Mouse (Mus musculus) thymus, adult 2 months (tissue): ENCODE results near the gene Anapc15-ps.

Experiments
- CTCF ChIP-seq: fragments of 200-500 bp; IDR thresholded peaks from 2 replicates; pipeline ENCODE4 v1.5.1; 2012; ENCODE audit warnings: mild to moderate bottlenecking, control low read depth, low read length, moderate library complexity, borderline replicate concordance; ENCODE audit not compliant: control insufficient read depth, poor library complexity, insufficient read depth; ENCODE audit errors: extremely low read depth
- POLR2A ChIP-seq: fragments of 200-500 bp; IDR thresholded peaks from 2 replicates; pipeline ENCODE4 v1.6.1; 2012; ENCODE audit warnings: mild to moderate bottlenecking, low read length, control low read depth, moderate library complexity; ENCODE audit not compliant: control insufficient read depth, poor library complexity, insufficient read depth; ENCODE audit errors: extremely low read depth

DNA sequence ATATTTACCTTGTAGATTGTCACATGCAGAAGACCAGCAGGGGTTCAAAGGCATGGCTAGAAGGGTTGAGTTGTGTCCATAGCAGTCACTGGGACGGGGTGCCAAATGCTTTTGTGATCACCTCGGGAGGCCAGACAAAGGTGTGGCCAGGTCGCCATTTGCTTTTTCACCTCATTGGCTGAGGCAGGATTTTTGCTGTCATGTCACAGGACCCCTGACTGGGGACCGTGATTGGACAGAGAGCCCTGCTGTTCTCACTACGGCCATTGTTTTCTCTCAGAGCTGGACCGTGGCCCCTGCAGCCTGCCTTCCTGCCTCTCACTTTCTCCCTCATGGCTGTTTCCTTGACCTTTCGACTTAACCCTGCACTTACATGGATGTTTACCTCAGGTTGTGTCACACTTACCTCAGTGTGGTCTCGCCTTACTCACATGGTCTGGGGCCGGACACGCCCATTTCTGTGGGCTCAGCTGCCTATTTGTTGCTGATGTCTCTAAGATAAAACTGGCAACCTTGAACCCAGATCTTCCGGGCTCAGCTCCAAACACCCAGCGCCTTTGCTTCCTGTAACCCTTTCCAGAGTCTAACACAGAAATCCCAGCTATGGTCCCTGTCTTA, 47.0 kb upstream of the Anapc15-ps start:
- TF ChIP-seq CTCF: no peak
- no peak for TF ChIP-seq POLR2A
